23 mouse cellular contexts compared by ENCODE assay signal in genomic region chr16:25282563-25282962, GRCm38 (mm10). TPM values are rescaled to one million over a fixed set of nuclear protein-coding genes. Genes with fewer than 3 reads are reported as not detected.
DNase-seq lines count a peak whose midpoint lies in the region; ATAC-seq and TF ChIP-seq lines count a peak whose summit lies in the region.
"Had no signal": no experiment of that assay in that cellular context is flagged by ENCODE, and none has a peak within 500 bp of the region (broad histone marks: within the 10 kb centered on the region; RNA-seq: fewer than 3 reads in every experiment).

No protein-coding gene starts in this region.

- H3K4me2 ChIP-seq in intestine, embryonic 15.5 days (replicated peaks): no peak overlapping the region
- H3K4me2 ChIP-seq in intestine, postnatal 0 days (replicated peaks; ENCODE audit: low read depth): no peak overlapping the region
- no peak overlapping the region for H3K4me2 ChIP-seq in stomach, embryonic 15.5 days
- H3K4me2 ChIP-seq in stomach, embryonic 16.5 days (ENCODE audit: low read depth, low read length): no peak overlapping the region
- H3K4me2 ChIP-seq: embryonic facial prominence, embryonic 12.5 days; forebrain, embryonic 13.5 days; forebrain, embryonic 15.5 days had no signal

- 64% methylated on average over 4 of the region's 4 CpGs for WGBS in intestine, embryonic 15.5 days
- 56% methylated on average over 4 of the region's 4 CpGs for WGBS in intestine, postnatal 0 days
- 61% methylated on average over 4 of the region's 4 CpGs for WGBS in stomach, embryonic 15.5 days
- 65% methylated on average over 4 of the region's 4 CpGs for WGBS in stomach, embryonic 16.5 days

- no peak for DNase-seq in gastrocnemius, postnatal 36 days
- DNase-seq: adrenal gland, adult 2 months; adrenal gland, postnatal 10 days; adrenal gland, postnatal 25 days; cerebellum, adult 11-12 months; cerebellum, adult 2 months; cerebellum, adult 9-10 months; cerebellum, postnatal 10 days; cerebellum, postnatal 25 days had no signal

- H3K36me3 ChIP-seq in intestine, embryonic 15.5 days: no peaks in the 10 kb centered on the region
- H3K36me3 ChIP-seq in intestine, postnatal 0 days (ENCODE audit: control insufficient read depth, insufficient read depth): no peaks in the 10 kb centered on the region
- no peaks in the 10 kb centered on the region for H3K36me3 ChIP-seq in stomach, embryonic 15.5 days
- H3K36me3 ChIP-seq in stomach, embryonic 16.5 days (ENCODE audit: control insufficient read depth, insufficient read depth, low read length): no peaks in the 10 kb centered on the region
- H3K36me3 ChIP-seq: embryonic facial prominence, embryonic 10.5 days; embryonic facial prominence, embryonic 12.5 days; forebrain, embryonic 15.5 days had no signal

- no peak overlapping the region for H3K27ac ChIP-seq in intestine, embryonic 15.5 days
- no peak overlapping the region for H3K27ac ChIP-seq in intestine, postnatal 0 days (ENCODE audit: low read depth, low read length)
- peak overlapping the region; percentile 36; the same call in 1 of the 2 replicates for H3K27ac ChIP-seq in stomach, embryonic 15.5 days
- H3K27ac ChIP-seq in stomach, embryonic 16.5 days (ENCODE audit: low read length): peak overlapping the region; percentile 78
- H3K27ac ChIP-seq: embryonic facial prominence, embryonic 10.5 days; embryonic facial prominence, embryonic 12.5 days; forebrain, embryonic 13.5 days; forebrain, embryonic 15.5 days had no signal

- intact Hi-C loops in gastrocnemius, postnatal 36 days (cut with DNase I): no loop called here

- H3K27me3 ChIP-seq in intestine, embryonic 15.5 days (replicated peaks): no peaks in the 10 kb centered on the region
- H3K27me3 ChIP-seq in intestine, postnatal 0 days (replicated peaks; ENCODE audit: control insufficient read depth, insufficient read depth, low read length): no peaks in the 10 kb centered on the region
- no peaks in the 10 kb centered on the region for H3K27me3 ChIP-seq in stomach, embryonic 15.5 days (replicated peaks)
- H3K27me3 ChIP-seq in stomach, embryonic 16.5 days (ENCODE audit: control insufficient read depth, insufficient read depth, low read length): no peaks in the 10 kb centered on the region
- H3K27me3 ChIP-seq: embryonic facial prominence, embryonic 12.5 days; forebrain, embryonic 13.5 days; forebrain, embryonic 15.5 days had no signal

- no peaks in the 10 kb centered on the region for H3K4me1 ChIP-seq in intestine, embryonic 15.5 days (replicated peaks)
- no peaks in the 10 kb centered on the region for H3K4me1 ChIP-seq in intestine, postnatal 0 days (replicated peaks; ENCODE audit: control insufficient read depth, insufficient read depth, low read length)
- H3K4me1 ChIP-seq in stomach, embryonic 15.5 days: no peaks in the 10 kb centered on the region
- H3K4me1 ChIP-seq in stomach, embryonic 16.5 days (ENCODE audit: control insufficient read depth, insufficient read depth, low read length): no peaks in the 10 kb centered on the region
- H3K4me1 ChIP-seq: embryonic facial prominence, embryonic 10.5 days; embryonic facial prominence, embryonic 12.5 days; forebrain, embryonic 13.5 days; forebrain, embryonic 15.5 days had no signal

- H3K9me3 ChIP-seq in intestine, embryonic 15.5 days: no peaks in the 10 kb centered on the region
- H3K9me3 ChIP-seq in intestine, postnatal 0 days (ENCODE audit: control insufficient read depth): no peaks in the 10 kb centered on the region
- H3K9me3 ChIP-seq in stomach, embryonic 15.5 days: no peaks in the 10 kb centered on the region
- H3K9me3 ChIP-seq in stomach, embryonic 16.5 days (replicated peaks; ENCODE audit: control insufficient read depth, low read length): no peaks in the 10 kb centered on the region
- H3K9me3 ChIP-seq: embryonic facial prominence, embryonic 10.5 days; embryonic facial prominence, embryonic 12.5 days; forebrain, embryonic 13.5 days; forebrain, embryonic 15.5 days had no signal

- no peak overlapping the region for H3K9ac ChIP-seq in intestine, embryonic 15.5 days
- no peak overlapping the region for H3K9ac ChIP-seq in intestine, postnatal 0 days (ENCODE audit: low read depth, low read length)
- no peak overlapping the region for H3K9ac ChIP-seq in stomach, embryonic 15.5 days
- H3K9ac ChIP-seq in stomach, embryonic 16.5 days (ENCODE audit: low read length): no peak overlapping the region
- H3K9ac ChIP-seq: embryonic facial prominence, embryonic 12.5 days; forebrain, embryonic 13.5 days; forebrain, embryonic 15.5 days had no signal

- no peak overlapping the region for H3K4me3 ChIP-seq in intestine, embryonic 15.5 days (replicated peaks)
- no peak overlapping the region for H3K4me3 ChIP-seq in intestine, postnatal 0 days (ENCODE audit: low read depth, low read length)
- H3K4me3 ChIP-seq in stomach, embryonic 15.5 days (replicated peaks): no peak overlapping the region
- H3K4me3 ChIP-seq in stomach, embryonic 16.5 days (replicated peaks; ENCODE audit: low read length): no peak overlapping the region
- H3K4me3 ChIP-seq: embryonic facial prominence, embryonic 10.5 days; embryonic facial prominence, embryonic 12.5 days; forebrain, embryonic 13.5 days; forebrain, embryonic 15.5 days had no signal

- no peak for TF ChIP-seq CTCF in intestine, postnatal 0 days (IDR thresholded peaks at IDR 0.05; ENCODE audit: low read depth)

- ATAC-seq in intestine, embryonic 15.5 days: peak; percentile 43; the same call in 1 of the 2 replicates
- ATAC-seq in intestine, postnatal 0 days: no peak
- ATAC-seq in stomach, embryonic 15.5 days (ENCODE audit: insufficient read depth, low FRiP score, low read depth): no peak
- ATAC-seq in stomach, embryonic 16.5 days (ENCODE audit: insufficient read depth, low FRiP score): peak; percentile 58; the same call in 1 of the 2 replicates
- no peak for ATAC-seq in cerebellum, adult (ENCODE audit: insufficient number of reproducible peaks, low FRiP score, low TSS enrichment)
- ATAC-seq: forebrain, embryonic 13.5 days; forebrain, embryonic 15.5 days had no signal

RNA-seq across cellular contexts. Expression of gene Tprg, which starts 4.1 kb away (rescaled TPM):
- polyA plus RNA-seq in intestine, embryonic 15.5 days (2015; fragmentation: Nextera tagmentation; extraction: Ambion mirVana): not detected in 2 replicates
- not detected in 2 replicates for polyA plus RNA-seq in intestine, postnatal 0 days (2015; fragmentation: Nextera tagmentation; extraction: Ambion mirVana)
- 2.7 and 5.5 TPM in 2 replicates for polyA plus RNA-seq in stomach, embryonic 15.5 days (2015; fragmentation: Nextera tagmentation; extraction: Ambion mirVana)
- 17.0 and 22.7 TPM in 2 replicates for polyA plus RNA-seq in stomach, embryonic 16.5 days (2015; fragmentation: Nextera tagmentation; extraction: Ambion mirVana)
- not detected for total RNA-seq in gastrocnemius, postnatal 36 days (2021)
- total RNA-seq: adrenal gland, adult 2 months; adrenal gland, postnatal 10 days; adrenal gland, postnatal 25 days; adrenal gland, postnatal 4 days; ES-E14; MEL had no signal
- polyA plus RNA-seq: adrenal gland, adult 2 months; brain, embryonic 14.5 days; cortical plate, adult 2 months; embryonic facial prominence, embryonic 12.5 days; forebrain, embryonic 13.5 days; forebrain, embryonic 15.5 days had no signal

Comparison
In these comparisons a context has a peak if more than half of its experiments do, and no peak if none do; other contexts are left out.
1. ATAC-seq: peak in intestine, embryonic 15.5 days (single experiment) and stomach, embryonic 16.5 days (single experiment); none in intestine, postnatal 0 days (single experiment), stomach, embryonic 15.5 days (single experiment) and cerebellum, adult (single experiment).
2. H3K27ac ChIP-seq: peak in stomach, embryonic 15.5 days (single experiment) and stomach, embryonic 16.5 days (single experiment); none in intestine, embryonic 15.5 days (single experiment) and intestine, postnatal 0 days (single experiment).